Mouse (Mus musculus): ENCODE results near the gene 4833427G06Rik. TPM values are rescaled to one million over a fixed set of nuclear protein-coding genes. Genes with fewer than 3 reads are reported as not detected.
A peak's percentile ranks its signal among the peaks of the same experiment; 100 is the strongest.

The 4833427G06Rik gene
- polyA plus RNA-seq, 1 experiment from 2014 or later: not detected

- peak overlapping the region; percentile 44 for H3K9ac ChIP-seq
- WGBS: 13% methylated on average over 30 of the region's 30 CpGs
- peak overlapping the region; percentile 54 for H3K4me3 ChIP-seq
- H3K4me1 ChIP-seq: peaks cover 16% of the 10 kb centered on the region
- H3K27me3 ChIP-seq: peaks cover 14% of the 10 kb centered on the region; the same call in 1 of the 2 replicates
- no peaks in the 10 kb centered on the region for H3K36me3 ChIP-seq
- ATAC-seq (ENCODE audit: insufficient number of reproducible peaks, low FRiP score, low TSS enrichment, low read depth): no peak
- no peak overlapping the region for H3K27ac ChIP-seq
- H3K4me2 ChIP-seq: peak overlapping the region; percentile 99
- H3K9me3 ChIP-seq: no peaks in the 10 kb centered on the region
These were observed 2.1 kb upstream of the 4833427G06Rik start for GRCm38 (mm10) chr9:51103808-51104514.

GRCm38 (mm10) chr9:51102963-51103807 is 1.3 kb upstream of the 4833427G06Rik start:
- Histone ChIP-seq H3K4me2 (peak overlapping the region; percentile 99), H3K36me3 (no peaks in the 10 kb centered on the region), H3K9ac (peak overlapping the region; percentile 44), H3K27me3 (peaks cover 14% of the 10 kb centered on the region; the same call in 1 of the 2 replicates), H3K4me1 (peaks cover 16% of the 10 kb centered on the region), H3K9me3 (no peaks in the 10 kb centered on the region), H3K4me3 (peak overlapping the region; percentile 54), H3K27ac (no peak overlapping the region)
- ATAC-seq (ENCODE audit: insufficient number of reproducible peaks, low FRiP score, low TSS enrichment, low read depth): no peak
- 2% methylated on average over 43 of the region's 44 CpGs for WGBS

- no peak for ATAC-seq (ENCODE audit: insufficient number of reproducible peaks, low FRiP score, low TSS enrichment, low read depth)
- 46% methylated on average over 2 of the region's 2 CpGs for WGBS
These were observed 5.6 kb downstream of the 4833427G06Rik start for GRCm38 (mm10) chr9:51096306-51096705.

GRCm38 (mm10) chr9:51093697-51094096 is 8.2 kb downstream of the 4833427G06Rik start:
- Histone ChIP-seq H3K4me1 (no peaks in the 10 kb centered on the region), H3K27me3 (no peaks in the 10 kb centered on the region), H3K9ac (no peak overlapping the region), H3K4me2 (no peak overlapping the region), H3K36me3 (no peaks in the 10 kb centered on the region), H3K27ac (no peak overlapping the region), H3K4me3 (no peak overlapping the region), H3K9me3 (no peaks in the 10 kb centered on the region)
- no peak for ATAC-seq (ENCODE audit: insufficient number of reproducible peaks, low FRiP score, low TSS enrichment, low read depth)
- WGBS: 70% methylated on average over 5 of the region's 5 CpGs

More at GRCm38 (mm10) chr9:51096306-51096705, 5.6 kb downstream of the 4833427G06Rik start:
- H3K9ac ChIP-seq: no peak overlapping the region
- no peak overlapping the region for H3K4me3 ChIP-seq
- no peaks in the 10 kb centered on the region for H3K36me3 ChIP-seq
- no peak overlapping the region for H3K27ac ChIP-seq
- H3K27me3 ChIP-seq: peaks cover 5% of the 10 kb centered on the region; the same call in 1 of the 2 replicates
- H3K4me1 ChIP-seq: no peaks in the 10 kb centered on the region
- no peaks in the 10 kb centered on the region for H3K9me3 ChIP-seq
- no peak overlapping the region for H3K4me2 ChIP-seq

- Histone ChIP-seq H3K4me1 (peaks cover 10% of the 10 kb centered on the region), H3K9ac (no peak overlapping the region), H3K36me3 (no peaks in the 10 kb centered on the region), H3K27me3 (no peaks in the 10 kb centered on the region), H3K4me3 (no peak overlapping the region), H3K27ac (no peak overlapping the region), H3K4me2 (no peak overlapping the region), H3K9me3 (no peaks in the 10 kb centered on the region)
- no peak for ATAC-seq (ENCODE audit: insufficient number of reproducible peaks, low FRiP score, low TSS enrichment, low read depth)
- WGBS: 69% methylated on average over 5 of the region's 5 CpGs
These were observed 20.3 kb downstream of the 4833427G06Rik start for GRCm38 (mm10) chr9:51081614-51082013.

- H3K36me3 ChIP-seq: no peaks in the 10 kb centered on the region
- 1% methylated on average over 14 of the region's 14 CpGs for WGBS
- H3K4me1 ChIP-seq: peaks cover 20% of the 10 kb centered on the region
- H3K27ac ChIP-seq: peak within 1 kb of the TSS; percentile 79
- H3K9ac ChIP-seq: peak within 1 kb of the TSS; percentile 18
- peak within 1 kb of the TSS; percentile 44 for H3K4me3 ChIP-seq
- peak; percentile 91 for ATAC-seq (ENCODE audit: insufficient number of reproducible peaks, low FRiP score, low TSS enrichment, low read depth)
- no peaks in the 10 kb centered on the region for H3K9me3 ChIP-seq
- H3K27me3 ChIP-seq: no peaks in the 10 kb centered on the region
- H3K4me2 ChIP-seq: peak within 1 kb of the TSS; percentile 72
These were observed 24.9 kb downstream of the 4833427G06Rik start, which contains the start of gene Layn for GRCm38 (mm10) chr9:51076979-51077315. Gene Layn, minus strand, starts transcription at chr9:51077094.

GRCm38 (mm10) chr9:51076300-51076978 is 25.4 kb downstream of the 4833427G06Rik start:
- Histone ChIP-seq H3K9me3 (no peaks in the 10 kb centered on the region), H3K27me3 (no peaks in the 10 kb centered on the region), H3K36me3 (no peaks in the 10 kb centered on the region), H3K4me2 (peak overlapping the region; percentile 72), H3K9ac (peak overlapping the region; percentile 18), H3K27ac (peak overlapping the region; percentile 79), H3K4me1 (peaks cover 20% of the 10 kb centered on the region), H3K4me3 (peak overlapping the region; percentile 44)
- ATAC-seq (ENCODE audit: insufficient number of reproducible peaks, low FRiP score, low TSS enrichment, low read depth): peak; percentile 20; the same call in 1 of the 2 replicates
- under 1% methylated on average over 17 of the region's 17 CpGs for WGBS

- H3K4me2 ChIP-seq: peak overlapping the region; percentile 72
- WGBS: 10% methylated on average over 3 of the region's 3 CpGs
- peak overlapping the region; percentile 44 for H3K4me3 ChIP-seq
- no peaks in the 10 kb centered on the region for H3K36me3 ChIP-seq
- H3K27ac ChIP-seq: peak overlapping the region; percentile 79; the same call in 1 of the 2 replicates
- H3K4me1 ChIP-seq: peaks cover 20% of the 10 kb centered on the region
- no peak overlapping the region for H3K9ac ChIP-seq
- no peaks in the 10 kb centered on the region for H3K27me3 ChIP-seq
- H3K9me3 ChIP-seq: no peaks in the 10 kb centered on the region
- peak; percentile 65 for ATAC-seq (ENCODE audit: insufficient number of reproducible peaks, low FRiP score, low TSS enrichment, low read depth)
These were observed 26.1 kb downstream of the 4833427G06Rik start for GRCm38 (mm10) chr9:51075780-51076179.

GRCm38 (mm10) chr9:51070801-51071200 is 31.1 kb downstream of the 4833427G06Rik start:
- no peak for ATAC-seq (ENCODE audit: insufficient number of reproducible peaks, low FRiP score, low TSS enrichment, low read depth)
- H3K27me3 ChIP-seq: no peaks in the 10 kb centered on the region
- H3K9ac ChIP-seq: no peak overlapping the region
- H3K27ac ChIP-seq: no peak overlapping the region
- no peaks in the 10 kb centered on the region for H3K36me3 ChIP-seq
- WGBS: 74% methylated on average over 4 of the region's 4 CpGs
- no peak overlapping the region for H3K4me3 ChIP-seq
- peaks cover 4% of the 10 kb centered on the region; the same call in 1 of the 2 replicates for H3K4me1 ChIP-seq
- H3K4me2 ChIP-seq: no peak overlapping the region
- no peaks in the 10 kb centered on the region for H3K9me3 ChIP-seq

- no peaks in the 10 kb centered on the region for H3K36me3 ChIP-seq
- H3K4me1 ChIP-seq: no peaks in the 10 kb centered on the region
- no peak overlapping the region for H3K4me2 ChIP-seq
- H3K27ac ChIP-seq: no peak overlapping the region
- H3K9me3 ChIP-seq: no peaks in the 10 kb centered on the region
- no peak overlapping the region for H3K4me3 ChIP-seq
- no peaks in the 10 kb centered on the region for H3K27me3 ChIP-seq
- ATAC-seq (ENCODE audit: insufficient number of reproducible peaks, low FRiP score, low TSS enrichment, low read depth): no peak
- H3K9ac ChIP-seq: no peak overlapping the region
- WGBS: 49% methylated on average over 3 of the region's 3 CpGs
These were observed 33.7 kb downstream of the 4833427G06Rik start for GRCm38 (mm10) chr9:51068202-51068601.

GRCm38 (mm10) chr9:51060601-51061000 is 41.3 kb downstream of the 4833427G06Rik start, which contains the start of gene Btg4:
Gene Btg4, plus strand, starts transcription at chr9:51060901.
- Histone ChIP-seq H3K4me2 (no peak within 1 kb of the TSS), H3K9ac (no peak within 1 kb of the TSS), H3K4me1 (0 out of 2 replicates have a peak, but pooled peaks cover 2% of the 10 kb centered on the region), H3K27me3 (no peaks in the 10 kb centered on the region), H3K9me3 (no peaks in the 10 kb centered on the region), H3K36me3 (peaks cover 6% of the 10 kb centered on the region), H3K4me3 (no peak within 1 kb of the TSS), H3K27ac (no peak within 1 kb of the TSS)
- WGBS: 75% methylated on average over 2 of the region's 2 CpGs
- no peak for ATAC-seq (ENCODE audit: insufficient number of reproducible peaks, low FRiP score, low TSS enrichment, low read depth)

Measured in limb, embryonic 15.5 days (tissue).